Mouse (Mus musculus): ENCODE data around the gene Mon2.
"Not testable (repeated sequence)": the region's sequence is repeated elsewhere in the genome, so short reads cannot be mapped to it uniquely, and the experiment has no call there.

Gene Mon2

GRCm38 (mm10) chr10:122991648-122992047 is 84.7 kb downstream of the Mon2 start:
- no peak for DNase-seq (ENCODE audit: low read depth)

- no peak for DNase-seq (ENCODE audit: low read depth)
These were observed 85.3 kb downstream of the Mon2 start for GRCm38 (mm10) chr10:122991053-122991452.

DNA sequence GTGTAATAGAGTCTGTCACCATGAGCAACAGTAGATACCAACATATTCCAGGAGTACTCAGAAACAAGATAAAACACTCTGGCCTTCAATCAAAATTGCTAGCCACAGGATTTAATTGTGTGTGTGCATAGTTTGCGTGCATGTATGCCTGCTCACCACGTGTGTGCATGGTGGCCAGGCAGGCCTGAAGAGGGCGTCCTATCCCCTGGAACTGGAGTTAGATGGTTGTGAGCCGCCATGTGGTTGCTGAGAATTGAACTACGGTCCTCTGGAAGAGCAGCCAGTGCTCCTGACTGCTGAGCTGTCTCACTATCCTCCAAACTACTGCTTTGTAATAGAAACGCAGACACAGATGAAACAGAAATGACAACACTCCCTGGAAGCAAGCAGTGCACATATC is 85.7 kb downstream of the Mon2 start:
- no peak for DNase-seq (ENCODE audit: low read depth)

DNA sequence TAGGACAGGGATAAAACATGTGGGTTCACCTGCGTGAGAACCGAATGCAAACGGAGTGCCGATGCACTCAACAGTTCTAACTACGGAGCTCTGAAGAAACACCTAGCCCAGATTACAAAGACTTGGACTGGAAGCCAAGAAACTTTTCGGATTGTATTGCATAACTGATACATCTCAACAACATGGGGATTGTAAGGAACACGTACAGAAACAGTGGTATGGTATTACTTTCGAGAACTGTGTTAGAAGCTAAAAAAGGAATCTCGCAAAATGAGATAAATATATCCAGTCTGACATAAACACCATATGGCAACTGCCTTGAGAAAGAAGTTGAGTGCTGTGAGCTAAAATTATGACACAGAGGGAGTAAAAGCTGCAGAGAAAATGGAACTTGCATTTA is 86.4 kb downstream of the Mon2 start:
- DNase-seq (ENCODE audit: low read depth) = no peak

- DNase-seq (ENCODE audit: low read depth) = no peak
These were observed 87.9 kb downstream of the Mon2 start for GRCm38 (mm10) chr10:122988372-122988771.

DNA sequence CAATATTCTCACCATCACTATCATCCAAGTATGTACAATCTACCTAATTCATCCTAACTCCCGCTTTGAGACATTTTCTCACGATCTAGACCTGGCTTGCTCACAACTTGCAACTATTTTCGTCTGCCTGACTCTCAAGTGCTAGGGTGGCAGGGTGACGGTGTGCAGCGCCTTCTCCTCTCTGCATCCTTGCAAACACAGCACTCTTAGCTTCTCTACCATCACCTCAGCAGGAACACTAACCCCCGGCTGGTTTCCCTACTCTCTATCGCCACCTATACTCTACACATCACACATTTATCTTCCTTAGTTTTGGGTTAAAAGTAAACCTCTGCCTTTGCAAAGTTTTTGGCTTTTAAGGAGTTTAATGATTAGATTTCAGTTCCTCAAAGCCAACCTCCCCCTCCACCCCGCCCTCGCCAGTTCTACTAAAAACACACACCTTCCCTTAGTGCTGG is 88.6 kb downstream of the Mon2 start:
- peak; percentile 48 for DNase-seq (ENCODE audit: low read depth)

GRCm38 (mm10) chr10:122986320-122987225 is 89.7 kb downstream of the Mon2 start:
- DNase-seq (ENCODE audit: low read depth) = peak; percentile 48

- DNase-seq (ENCODE audit: low read depth) = peak; percentile 43
These were observed 90.6 kb downstream of the Mon2 start for GRCm38 (mm10) chr10:122985515-122986319.

- peak; percentile 27 for DNase-seq (ENCODE audit: low read depth)
These were observed 91.1 kb downstream of the Mon2 start for GRCm38 (mm10) chr10:122985252-122985514.

DNA sequence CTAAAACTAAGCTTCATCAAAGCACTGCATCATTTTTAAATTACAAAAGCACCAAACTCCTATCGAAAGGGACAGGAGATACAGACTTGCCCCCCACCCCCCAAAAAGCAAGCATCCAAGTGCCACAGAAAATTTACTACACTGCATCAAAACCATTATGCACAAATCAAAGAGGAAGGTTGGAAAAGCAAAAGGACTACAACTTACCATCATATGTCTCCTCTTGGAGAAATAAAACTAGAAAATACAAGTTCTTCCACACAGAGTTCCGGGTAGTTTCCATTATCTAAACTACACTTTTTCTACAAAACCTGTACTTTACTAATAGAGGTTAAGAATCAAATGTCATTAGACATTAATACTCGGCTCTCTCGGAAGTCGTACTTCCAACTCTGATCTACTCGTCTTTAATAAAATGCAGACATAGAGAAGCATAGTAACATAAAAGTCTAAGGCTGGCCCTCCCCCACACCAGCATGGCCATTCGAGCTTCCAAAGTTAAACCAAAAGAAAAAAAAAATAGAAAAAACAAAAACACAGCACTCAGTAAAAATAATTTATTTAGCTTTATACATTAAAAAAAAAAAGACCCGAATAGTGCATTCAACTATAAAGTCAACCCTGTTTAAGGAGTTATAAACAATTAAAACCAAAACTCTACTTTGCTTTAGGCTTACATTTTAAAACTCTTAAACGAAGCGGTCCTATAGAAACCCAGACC is 91.6 kb downstream of the Mon2 start:
- peak; percentile 7 for DNase-seq (ENCODE audit: low read depth)

DNA sequence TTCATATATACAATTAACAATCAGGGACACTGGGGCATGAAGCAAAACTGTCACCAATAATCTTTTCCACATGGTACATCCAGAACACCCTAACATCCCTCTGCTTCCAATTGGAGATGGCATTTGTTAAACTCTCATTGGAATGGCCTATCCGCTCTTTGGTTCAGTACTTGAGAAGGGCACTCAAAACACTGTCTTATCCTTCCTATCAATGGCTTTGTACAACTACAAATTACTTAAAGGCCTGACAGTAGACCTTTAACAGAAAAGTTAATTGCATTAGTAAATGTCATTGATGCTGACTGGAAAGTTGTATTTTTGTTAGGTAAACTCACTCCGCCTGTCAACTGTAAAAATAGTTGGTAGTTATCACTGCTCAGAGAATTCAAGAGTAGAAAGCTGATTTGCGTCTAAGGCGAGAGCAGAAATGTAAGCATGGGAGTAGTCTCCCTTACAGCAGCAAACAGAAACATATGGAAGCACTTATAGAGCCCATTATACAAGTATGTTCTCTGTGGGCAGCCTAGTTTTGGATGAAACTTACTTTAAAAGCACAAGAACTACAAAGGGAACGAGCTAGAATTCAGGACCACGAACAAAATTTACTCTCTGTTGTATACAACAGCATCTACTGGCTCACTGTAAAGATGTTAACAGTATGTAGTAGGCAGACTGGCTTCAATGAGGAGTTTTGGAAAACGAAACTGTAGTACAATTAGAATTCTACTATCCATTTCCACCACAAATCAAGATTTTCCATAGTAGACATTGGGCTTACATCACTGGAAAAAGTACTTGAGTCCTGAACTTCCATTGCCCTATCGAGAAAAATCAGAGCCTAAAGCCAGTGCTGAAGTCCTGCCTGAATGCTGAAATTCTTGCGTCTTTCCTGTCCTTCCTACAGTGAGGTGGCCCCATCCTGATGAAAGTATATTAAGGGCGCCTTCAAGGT is 92.5 kb downstream of the Mon2 start:
- DNase-seq (ENCODE audit: low read depth) = peak; percentile 10

DNA sequence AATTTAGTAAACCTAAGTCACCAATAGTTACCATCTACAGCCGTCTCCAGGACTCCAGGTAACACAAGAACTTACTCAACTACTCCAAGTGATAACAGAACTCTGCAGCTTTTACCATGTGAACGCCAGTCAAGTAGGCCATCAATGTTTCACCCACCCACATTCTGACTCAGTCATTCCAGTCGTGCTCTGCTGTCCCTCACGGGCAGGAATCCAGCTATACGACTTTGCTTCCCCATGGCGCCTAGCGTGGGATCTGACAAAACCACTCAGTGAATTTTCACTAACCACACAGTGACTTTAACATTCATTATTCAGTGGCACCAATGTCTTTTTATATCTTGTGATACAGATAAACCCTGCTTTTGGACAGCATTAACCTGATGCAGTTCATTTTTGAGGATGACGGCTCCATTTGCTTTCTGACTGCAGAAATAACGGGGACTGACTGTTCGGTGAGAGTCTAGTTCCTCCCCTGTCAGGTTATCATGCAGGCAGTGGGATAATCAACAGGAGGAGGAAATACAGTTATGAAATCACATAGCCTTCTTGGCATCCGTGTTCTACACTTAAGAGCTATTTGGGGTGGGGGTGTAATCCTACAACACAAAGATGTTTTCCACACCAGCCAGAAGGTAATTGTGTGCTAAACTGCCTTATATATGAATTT is 93.3 kb downstream of the Mon2 start:
- peak; percentile 5 for DNase-seq (ENCODE audit: low read depth)

GRCm38 (mm10) chr10:122980123-122980522 is 96.2 kb downstream of the Mon2 start:
- no peak for DNase-seq (ENCODE audit: low read depth)

- no peak for DNase-seq (ENCODE audit: low read depth)
These were observed 96.9 kb downstream of the Mon2 start for GRCm38 (mm10) chr10:122979356-122979755.

DNA sequence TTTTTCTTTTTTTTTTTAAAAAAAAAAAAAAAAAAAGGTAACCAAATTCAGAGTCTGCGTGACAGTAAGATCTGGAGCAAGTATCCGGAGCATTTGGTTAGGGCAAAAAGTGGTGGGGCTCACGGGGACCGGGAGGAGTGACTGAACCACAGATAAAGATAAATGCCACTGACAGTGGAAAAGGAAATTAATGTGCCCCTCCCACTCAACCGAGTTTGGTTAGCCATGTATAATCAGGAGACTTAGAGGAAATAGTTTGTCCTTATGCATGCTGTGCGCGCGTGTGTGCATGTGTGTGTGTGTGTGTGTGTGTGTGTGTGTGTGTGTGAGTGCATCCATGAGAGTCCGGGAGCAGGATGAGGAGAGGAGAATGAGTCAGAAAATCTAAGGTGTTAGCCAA is 100.3 kb downstream of the Mon2 start:
- no peak for DNase-seq (ENCODE audit: low read depth)

DNA sequence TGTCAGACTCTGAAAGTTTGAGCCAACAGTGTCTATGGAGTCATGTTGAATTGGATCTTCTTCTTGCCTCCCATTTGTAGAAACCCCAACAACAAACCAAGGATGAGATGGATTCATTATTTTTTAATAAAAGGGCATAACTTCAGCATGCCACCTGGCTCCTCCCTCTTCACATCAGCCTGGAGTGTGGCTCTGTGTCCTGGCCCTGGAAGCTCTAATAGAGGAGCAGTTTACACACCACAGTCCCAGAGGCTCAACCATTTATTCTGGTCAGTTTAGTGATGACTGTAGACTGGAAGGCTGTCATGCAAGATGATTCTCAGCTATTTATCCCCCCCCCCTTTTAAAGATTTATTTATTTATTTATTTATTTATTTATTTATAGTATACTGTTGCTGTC is 103.1 kb downstream of the Mon2 start:
- no peak for DNase-seq (ENCODE audit: low read depth)

DNA sequence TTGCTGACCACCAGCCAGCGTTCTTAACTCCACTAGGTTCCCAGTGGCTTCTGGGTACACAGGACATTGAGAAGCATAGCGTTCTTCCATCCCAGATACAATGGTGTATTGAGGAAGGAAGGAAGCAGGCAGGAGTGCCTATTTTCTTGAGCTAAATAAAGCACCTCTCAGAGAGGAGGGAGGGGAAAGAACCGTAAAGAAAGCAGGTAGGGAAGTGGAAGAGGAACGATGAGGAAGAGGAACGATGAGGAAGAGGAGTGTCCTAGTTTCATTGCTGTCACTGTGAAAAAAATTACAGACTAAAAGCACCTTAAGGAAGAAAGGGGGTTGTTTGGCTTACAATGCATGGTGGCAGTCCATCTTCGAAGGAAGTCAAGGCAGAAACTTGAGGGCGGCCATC is 106.1 kb downstream of the Mon2 start:
- no peak for DNase-seq (ENCODE audit: low read depth)

- DNase-seq (ENCODE audit: low read depth) = no peak
These were observed 109.9 kb downstream of the Mon2 start for GRCm38 (mm10) chr10:122966421-122966820.

DNA sequence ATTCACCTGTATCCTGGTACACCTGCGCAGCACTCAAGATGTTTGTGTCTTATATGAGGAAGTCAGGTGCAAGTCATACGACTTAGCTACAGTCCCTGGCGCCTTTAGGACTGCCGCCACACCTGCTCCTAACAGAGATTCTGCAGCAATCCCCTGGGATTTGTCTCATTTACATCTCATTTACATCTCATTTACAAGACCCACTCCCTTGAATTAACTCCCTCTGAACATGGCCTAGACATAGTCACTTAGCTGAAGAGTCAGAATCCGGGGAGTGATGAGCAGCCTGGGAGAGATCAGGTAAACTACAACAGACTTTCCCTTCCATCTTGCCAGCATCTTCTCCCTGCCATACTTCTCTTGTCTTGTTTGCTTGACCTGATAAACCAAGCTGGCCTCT is 110.7 kb downstream of the Mon2 start:
- DNase-seq (ENCODE audit: low read depth) = not testable (repeated sequence)

- no peak for DNase-seq (ENCODE audit: low read depth)
These were observed 112.1 kb downstream of the Mon2 start for GRCm38 (mm10) chr10:122964241-122964636.

Measured in c-Kit-positive CD71-positive TER-119-negative erythroid progenitor cells, embryonic 14.5 days (primary cell).